Mouse (Mus musculus): Measurements from ENCODE around the gene Gm498. TPM values are rescaled to one million over a fixed set of nuclear protein-coding genes. Genes with fewer than 3 reads are reported as not detected.

Gene Gm498
- polyA plus RNA-seq, 1 experiment from 2014 or later, result not detected

DNA sequence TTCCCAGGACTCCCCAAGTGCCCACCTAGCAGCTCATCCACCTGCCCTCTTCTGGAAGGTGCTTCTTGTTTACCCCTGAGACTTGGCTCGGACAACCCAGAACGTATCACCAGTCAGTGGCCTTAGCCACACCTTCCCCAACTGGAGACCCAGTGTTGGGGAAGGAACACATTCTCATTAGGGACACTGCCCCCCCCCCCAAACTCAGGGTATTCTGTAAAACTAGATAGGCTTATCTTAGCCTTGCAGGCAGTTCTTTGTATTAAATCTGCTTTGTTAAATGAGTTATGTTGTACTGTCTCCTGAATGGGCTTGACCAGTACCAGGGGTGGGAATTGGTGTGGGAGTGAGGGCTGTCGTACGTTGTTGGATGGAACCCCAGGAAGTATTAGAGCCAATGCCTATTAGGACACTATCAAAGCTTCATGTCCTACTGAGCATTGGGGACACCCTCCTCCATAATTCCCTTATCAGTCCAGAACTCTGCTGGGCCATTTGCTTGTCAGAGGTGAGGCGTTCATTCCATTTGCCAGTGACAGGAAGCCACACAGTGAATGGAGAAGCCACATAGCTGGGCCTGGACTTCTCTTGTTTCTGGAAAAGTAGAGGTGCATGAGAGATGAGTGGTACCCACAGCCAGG, 18.4 kb upstream of the Gm498 start:
- ATAC-seq (ENCODE audit: insufficient number of reproducible peaks, low FRiP score, low TSS enrichment, low read depth), result no peak
- no peak overlapping the region for H3K9ac ChIP-seq (ENCODE audit: low read length)
- no peak overlapping the region for H3K4me2 ChIP-seq (ENCODE audit: low read depth, severe bottlenecking)
- no peaks in the 10 kb centered on the region for H3K9me3 ChIP-seq (ENCODE audit: control insufficient read depth, low read length)
- H3K27ac ChIP-seq (replicated peaks; ENCODE audit: low read depth, low read length), result no peak overlapping the region
- no peaks in the 10 kb centered on the region for H3K27me3 ChIP-seq (ENCODE audit: control insufficient read depth, insufficient read depth, low read length)
- H3K4me1 ChIP-seq (ENCODE audit: control insufficient read depth, insufficient read depth, low read length), result no peaks in the 10 kb centered on the region
- H3K36me3 ChIP-seq (ENCODE audit: control insufficient read depth, insufficient read depth, low read length), result peaks cover 18% of the 10 kb centered on the region
- H3K4me3 ChIP-seq (ENCODE audit: low read depth, low read length), result no peak overlapping the region
- 93% methylated on average over 5 of the region's 5 CpGs for WGBS
- DNase-seq (ENCODE audit: low spot score), result no peak

DNA sequence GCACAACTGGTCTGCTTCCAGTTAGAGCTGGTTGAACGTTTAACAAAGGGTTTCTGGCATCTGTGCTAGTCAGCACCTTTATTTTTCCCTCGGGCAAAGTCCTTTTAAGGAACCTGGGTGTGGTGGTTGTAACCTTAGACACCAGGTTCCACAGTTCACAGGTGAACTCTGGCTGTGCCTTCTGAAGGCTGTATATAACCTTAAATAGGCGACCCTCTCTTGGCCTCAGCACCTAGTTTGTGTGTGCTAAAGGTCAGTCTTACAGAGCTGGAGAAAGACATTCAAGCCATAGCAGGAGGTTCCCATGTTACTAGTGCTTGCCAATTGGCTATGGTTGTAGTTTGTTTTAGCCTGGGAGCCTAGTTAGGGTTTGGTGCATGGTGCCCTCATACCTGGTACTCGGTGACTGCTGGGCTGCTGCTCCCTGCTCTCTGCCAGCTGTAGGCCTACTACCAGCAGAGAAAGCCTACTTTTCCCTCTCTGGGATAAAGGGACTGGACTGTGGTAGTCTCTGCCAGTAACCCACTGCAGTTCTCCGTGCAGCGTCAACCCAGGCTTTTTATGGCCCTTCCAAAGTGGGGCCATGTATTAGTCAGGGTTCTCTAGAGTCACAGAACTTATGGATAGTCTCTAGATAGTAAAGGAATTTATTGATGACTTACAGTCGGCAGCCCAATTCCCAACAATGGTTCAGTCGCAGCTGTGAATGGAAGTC, 17.7 kb upstream of the Gm498 start:
- Histone ChIP-seq H3K36me3 (ENCODE audit: control insufficient read depth, insufficient read depth, low read length) (peaks cover 13% of the 10 kb centered on the region), H3K27me3 (ENCODE audit: control insufficient read depth, insufficient read depth, low read length) (no peaks in the 10 kb centered on the region), H3K9ac (ENCODE audit: low read length) (no peak overlapping the region), H3K9me3 (ENCODE audit: control insufficient read depth, low read length) (no peaks in the 10 kb centered on the region), H3K4me1 (ENCODE audit: control insufficient read depth, insufficient read depth, low read length) (no peaks in the 10 kb centered on the region), H3K27ac (replicated peaks; ENCODE audit: low read depth, low read length) (no peak overlapping the region), H3K4me2 (ENCODE audit: low read depth, severe bottlenecking) (no peak overlapping the region), H3K4me3 (ENCODE audit: low read depth, low read length) (no peak overlapping the region)
- DNase-seq (ENCODE audit: low spot score) (no peak), ATAC-seq (ENCODE audit: insufficient number of reproducible peaks, low FRiP score, low TSS enrichment, low read depth) (no peak)
- 91% methylated on average over 7 of the region's 8 CpGs for WGBS

DNA sequence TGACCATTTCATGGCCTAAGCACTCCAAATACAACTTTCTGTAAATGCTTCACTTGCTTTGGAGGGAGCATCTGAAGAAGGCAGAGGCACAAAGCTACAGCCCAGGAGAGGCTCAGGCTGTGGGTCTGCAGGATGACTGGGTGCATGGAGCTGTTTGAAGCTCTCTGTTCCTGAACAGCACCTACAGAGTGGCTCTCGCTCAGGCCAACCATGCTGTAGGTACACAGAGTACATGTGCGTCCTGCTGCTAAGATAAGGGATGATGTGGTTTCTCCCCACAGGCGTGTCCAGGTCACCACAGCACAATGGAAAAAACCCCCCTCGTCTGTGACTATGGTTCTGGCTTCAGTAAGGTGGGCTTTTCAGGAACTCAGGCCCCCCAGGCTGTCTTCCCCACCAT, 2.2 kb downstream of the Gm498 start:
- ATAC-seq (ENCODE audit: insufficient number of reproducible peaks, low FRiP score, low TSS enrichment, low read depth), result no peak
- H3K4me1 ChIP-seq (ENCODE audit: control insufficient read depth, insufficient read depth, low read length), result no peaks in the 10 kb centered on the region
- no peaks in the 10 kb centered on the region for H3K27me3 ChIP-seq (ENCODE audit: control insufficient read depth, insufficient read depth, low read length)
- H3K36me3 ChIP-seq (ENCODE audit: control insufficient read depth, insufficient read depth, low read length), result no peaks in the 10 kb centered on the region
- H3K4me2 ChIP-seq (ENCODE audit: low read depth, severe bottlenecking), result no peak overlapping the region
- H3K27ac ChIP-seq (replicated peaks; ENCODE audit: low read depth, low read length), result no peak overlapping the region
- H3K9ac ChIP-seq (ENCODE audit: low read length), result no peak overlapping the region
- 90% methylated on average over 4 of the region's 4 CpGs for WGBS
- H3K4me3 ChIP-seq (ENCODE audit: low read depth, low read length), result no peak overlapping the region
- H3K9me3 ChIP-seq (ENCODE audit: control insufficient read depth, low read length), result no peaks in the 10 kb centered on the region
- DNase-seq (ENCODE audit: low spot score), result no peak

DNA sequence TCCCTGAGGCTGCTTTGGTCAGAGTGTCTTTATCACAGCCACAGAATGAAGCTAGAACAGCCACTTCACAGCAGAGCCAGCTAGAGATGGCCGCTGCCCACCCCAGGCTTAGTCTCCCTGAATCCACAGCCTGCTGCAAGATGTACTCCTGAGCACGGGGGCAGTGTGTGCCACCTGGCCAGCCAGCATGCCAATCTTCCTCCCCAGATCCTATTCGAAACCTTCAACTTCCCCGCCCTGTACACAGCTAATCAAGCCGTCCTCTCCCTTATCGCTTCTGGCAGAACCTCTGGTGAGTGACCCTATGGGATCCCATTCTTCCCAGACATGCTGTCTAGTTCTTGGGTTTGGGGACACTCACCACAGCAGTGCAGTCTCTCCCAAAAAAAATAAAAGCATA, 17.1 kb downstream of the Gm498 start:
- no peaks in the 10 kb centered on the region for H3K27me3 ChIP-seq (ENCODE audit: control insufficient read depth, insufficient read depth, low read length)
- H3K4me3 ChIP-seq (ENCODE audit: low read depth, low read length), result no peak overlapping the region
- H3K4me1 ChIP-seq (ENCODE audit: control insufficient read depth, insufficient read depth, low read length), result no peaks in the 10 kb centered on the region
- no peak for DNase-seq (ENCODE audit: low spot score)
- H3K4me2 ChIP-seq (ENCODE audit: low read depth, severe bottlenecking), result no peak overlapping the region
- no peak overlapping the region for H3K27ac ChIP-seq (replicated peaks; ENCODE audit: low read depth, low read length)
- no peak for ATAC-seq (ENCODE audit: insufficient number of reproducible peaks, low FRiP score, low TSS enrichment, low read depth)
- H3K9ac ChIP-seq (ENCODE audit: low read length), result no peak overlapping the region
- WGBS, result 83% methylated on average over 6 of the region's 6 CpGs
- H3K9me3 ChIP-seq (ENCODE audit: control insufficient read depth, low read length), result no peaks in the 10 kb centered on the region
- H3K36me3 ChIP-seq (ENCODE audit: control insufficient read depth, insufficient read depth, low read length), result no peaks in the 10 kb centered on the region

DNA sequence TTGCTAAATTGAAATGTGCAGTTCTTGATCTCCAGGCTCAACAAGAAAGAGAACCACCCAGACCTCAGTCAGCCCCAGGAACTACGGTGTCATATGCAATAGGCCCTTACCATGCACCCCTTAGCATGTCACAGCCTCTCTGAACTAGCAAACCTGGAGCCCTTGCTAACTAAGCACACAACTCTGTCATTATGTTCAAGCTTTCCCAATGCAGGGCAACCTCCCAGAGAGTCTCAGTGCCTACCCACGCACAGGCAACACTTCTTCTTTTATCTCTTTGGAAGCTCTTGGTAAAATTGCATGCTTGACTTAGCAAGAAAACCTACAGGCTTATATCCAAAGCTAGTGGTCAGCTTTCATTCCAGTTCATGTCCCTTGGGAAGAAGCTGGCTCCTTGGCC, 24.5 kb downstream of the Gm498 start:
- Histone ChIP-seq H3K27ac (replicated peaks; ENCODE audit: low read depth, low read length) (no peak overlapping the region), H3K36me3 (ENCODE audit: control insufficient read depth, insufficient read depth, low read length) (no peaks in the 10 kb centered on the region), H3K27me3 (ENCODE audit: control insufficient read depth, insufficient read depth, low read length) (no peaks in the 10 kb centered on the region), H3K4me2 (ENCODE audit: low read depth, severe bottlenecking) (no peak overlapping the region), H3K4me1 (ENCODE audit: control insufficient read depth, insufficient read depth, low read length) (no peaks in the 10 kb centered on the region), H3K4me3 (ENCODE audit: low read depth, low read length) (no peak overlapping the region), H3K9ac (ENCODE audit: low read length) (no peak overlapping the region), H3K9me3 (ENCODE audit: control insufficient read depth, low read length) (no peaks in the 10 kb centered on the region)
- WGBS, result 76% methylated on average over 2 of the region's 2 CpGs
- DNase-seq (ENCODE audit: low spot score) (no peak), ATAC-seq (ENCODE audit: insufficient number of reproducible peaks, low FRiP score, low TSS enrichment, low read depth) (no peak)

DNA sequence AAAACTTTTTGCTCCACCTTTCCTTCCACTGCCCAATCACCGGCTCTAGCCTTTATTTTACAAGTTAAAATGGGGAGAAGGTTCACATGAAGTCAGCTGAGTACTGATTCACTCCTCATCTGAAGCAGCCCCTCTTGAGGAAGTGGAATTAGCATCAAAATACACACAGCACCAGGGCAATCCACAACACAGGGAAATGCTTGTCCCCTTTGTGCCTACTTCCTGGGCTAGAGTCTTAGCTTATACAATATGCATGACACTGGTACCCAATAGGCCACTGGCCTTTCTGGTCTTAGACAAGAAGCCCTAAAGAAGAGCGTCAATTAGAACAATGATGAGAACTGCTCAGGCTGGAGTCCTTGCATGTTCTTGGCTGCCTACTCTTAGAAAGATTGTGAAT, 25.7 kb downstream of the Gm498 start:
- WGBS, result 73% methylated on average over 2 of the region's 2 CpGs
- no peak for DNase-seq (ENCODE audit: low spot score)

DNA sequence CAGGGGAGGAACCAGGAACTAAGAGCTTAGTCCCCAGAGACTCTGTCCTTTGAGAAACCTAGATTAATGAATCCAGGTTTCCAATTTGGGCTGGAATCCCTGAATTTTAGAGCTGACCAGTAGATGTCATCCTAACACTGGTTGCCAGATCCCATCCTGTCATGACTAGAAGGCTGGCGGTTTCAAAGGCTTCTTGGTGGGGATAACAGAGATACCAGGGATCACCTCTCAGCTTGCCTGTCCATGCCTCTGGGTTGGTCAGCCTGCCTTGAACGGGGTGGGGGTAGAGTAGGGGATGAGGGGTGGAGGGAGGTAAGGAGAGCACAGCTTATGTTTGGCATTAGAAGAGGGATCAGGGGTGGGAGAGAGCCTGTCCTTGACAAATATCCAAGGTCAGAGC, 34.0 kb downstream of the Gm498 start:
- Histone ChIP-seq H3K36me3 (ENCODE audit: control insufficient read depth, insufficient read depth, low read length) (no peaks in the 10 kb centered on the region), H3K9me3 (ENCODE audit: control insufficient read depth, low read length) (no peaks in the 10 kb centered on the region), H3K4me1 (ENCODE audit: control insufficient read depth, insufficient read depth, low read length) (no peaks in the 10 kb centered on the region), H3K27ac (replicated peaks; ENCODE audit: low read depth, low read length) (no peak overlapping the region), H3K4me3 (ENCODE audit: low read depth, low read length) (no peak overlapping the region), H3K4me2 (ENCODE audit: low read depth, severe bottlenecking) (no peak overlapping the region), H3K9ac (ENCODE audit: low read length) (no peak overlapping the region), H3K27me3 (ENCODE audit: control insufficient read depth, insufficient read depth, low read length) (no peaks in the 10 kb centered on the region)
- 20% methylated on average over 2 of the region's 2 CpGs for WGBS
- ATAC-seq (ENCODE audit: insufficient number of reproducible peaks, low FRiP score, low TSS enrichment, low read depth) (no peak), DNase-seq (ENCODE audit: low spot score) (no peak)

More for the DNA sequence above, 25.7 kb downstream of the Gm498 start:
- H3K4me2 ChIP-seq (ENCODE audit: low read depth, severe bottlenecking), result no peak overlapping the region
- H3K27me3 ChIP-seq (ENCODE audit: control insufficient read depth, insufficient read depth, low read length), result no peaks in the 10 kb centered on the region
- no peak overlapping the region for H3K27ac ChIP-seq (replicated peaks; ENCODE audit: low read depth, low read length)
- no peaks in the 10 kb centered on the region for H3K36me3 ChIP-seq (ENCODE audit: control insufficient read depth, insufficient read depth, low read length)
- no peaks in the 10 kb centered on the region for H3K9me3 ChIP-seq (ENCODE audit: control insufficient read depth, low read length)
- no peak overlapping the region for H3K9ac ChIP-seq (ENCODE audit: low read length)
- no peak overlapping the region for H3K4me3 ChIP-seq (ENCODE audit: low read depth, low read length)
- no peak for ATAC-seq (ENCODE audit: insufficient number of reproducible peaks, low FRiP score, low TSS enrichment, low read depth)
- H3K4me1 ChIP-seq (ENCODE audit: control insufficient read depth, insufficient read depth, low read length), result no peaks in the 10 kb centered on the region

DNA sequence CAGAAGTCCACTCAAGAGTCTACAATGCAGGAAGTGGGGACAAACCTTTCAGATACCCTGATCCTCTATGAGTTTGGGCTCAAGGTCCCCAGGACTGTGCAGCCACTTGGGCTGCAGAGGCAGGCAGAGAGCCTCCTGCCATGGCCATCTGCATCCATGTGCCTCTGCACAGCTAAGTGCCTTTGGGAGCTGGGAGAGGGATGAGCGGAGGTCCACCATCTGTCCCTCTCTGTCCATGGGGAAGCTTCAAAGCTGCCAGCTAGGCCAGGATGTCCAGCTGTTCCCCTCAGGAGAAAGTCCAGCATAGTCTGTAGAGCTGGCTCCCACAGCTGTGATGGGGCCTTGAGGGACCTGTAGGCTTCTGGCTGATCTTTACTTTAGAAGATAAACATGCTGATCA, 38.5 kb downstream of the Gm498 start:
- H3K4me2 ChIP-seq (ENCODE audit: low read depth, severe bottlenecking), result no peak overlapping the region
- H3K9ac ChIP-seq (ENCODE audit: low read length), result no peak overlapping the region
- WGBS, result 84% methylated on average over 1 of the region's 1 CpGs
- H3K36me3 ChIP-seq (ENCODE audit: control insufficient read depth, insufficient read depth, low read length), result no peaks in the 10 kb centered on the region
- no peak overlapping the region for H3K27ac ChIP-seq (replicated peaks; ENCODE audit: low read depth, low read length)
- ATAC-seq (ENCODE audit: insufficient number of reproducible peaks, low FRiP score, low TSS enrichment, low read depth), result no peak
- no peaks in the 10 kb centered on the region for H3K4me1 ChIP-seq (ENCODE audit: control insufficient read depth, insufficient read depth, low read length)
- no peaks in the 10 kb centered on the region for H3K9me3 ChIP-seq (ENCODE audit: control insufficient read depth, low read length)
- no peaks in the 10 kb centered on the region for H3K27me3 ChIP-seq (ENCODE audit: control insufficient read depth, insufficient read depth, low read length)
- no peak overlapping the region for H3K4me3 ChIP-seq (ENCODE audit: low read depth, low read length)
- DNase-seq (ENCODE audit: low spot score), result no peak

DNA sequence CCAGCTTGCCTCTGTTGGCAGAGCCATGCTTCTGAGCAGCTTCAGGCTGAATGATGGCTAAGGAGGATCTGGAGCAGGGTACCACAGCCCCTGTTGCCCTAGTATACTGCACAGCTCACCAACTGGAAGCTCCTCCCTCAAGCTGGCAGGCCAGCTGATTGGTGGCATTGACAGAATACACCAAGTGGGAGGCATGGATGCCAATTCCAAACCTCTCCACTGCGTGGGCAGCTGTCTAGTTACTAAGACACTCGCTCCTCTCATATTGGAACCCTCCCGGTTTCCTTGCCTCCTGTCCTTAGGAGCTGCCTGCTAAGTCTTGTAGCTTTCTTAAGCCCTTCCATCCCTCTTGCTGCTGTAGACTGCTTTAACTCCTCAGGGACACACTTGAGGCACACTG, 39.0 kb downstream of the Gm498 start:
- Histone ChIP-seq H3K4me2 (ENCODE audit: low read depth, severe bottlenecking) (no peak overlapping the region), H3K4me3 (ENCODE audit: low read depth, low read length) (no peak overlapping the region), H3K9me3 (ENCODE audit: control insufficient read depth, low read length) (no peaks in the 10 kb centered on the region), H3K27me3 (ENCODE audit: control insufficient read depth, insufficient read depth, low read length) (no peaks in the 10 kb centered on the region), H3K27ac (replicated peaks; ENCODE audit: low read depth, low read length) (no peak overlapping the region), H3K36me3 (ENCODE audit: control insufficient read depth, insufficient read depth, low read length) (no peaks in the 10 kb centered on the region), H3K4me1 (ENCODE audit: control insufficient read depth, insufficient read depth, low read length) (no peaks in the 10 kb centered on the region), H3K9ac (ENCODE audit: low read length) (no peak overlapping the region)
- ATAC-seq (ENCODE audit: insufficient number of reproducible peaks, low FRiP score, low TSS enrichment, low read depth) (no peak), DNase-seq (ENCODE audit: low spot score) (no peak)
- WGBS, result 77% methylated on average over 3 of the region's 3 CpGs

Measured in limb, embryonic 11.5 days (tissue).